Mouse (Mus musculus) midbrain, embryonic 15.5 days (tissue): ENCODE results near the gene Ube2l3. TPM values are rescaled to one million over a fixed set of nuclear protein-coding genes. Genes with fewer than 3 reads are reported as not detected.
A peak's percentile ranks its signal among the peaks of the same experiment; 100 is the strongest.

Experiments
- ATAC-seq: fragments of 200-750 bp; cut with Nextera tagmentation; replicated peaks from 2 replicates; pipeline ENCODE4 v1.8.0; 2017; ENCODE audit warnings: moderate TSS enrichment
- H3K27ac ChIP-seq: fragments of 300-500 bp; sonication (generic); 2 replicates; pipeline ENCODE4 v1.5.1; 2015; ENCODE audit warnings: mild to moderate bottlenecking, inconsistent platforms
- H3K27me3 ChIP-seq: fragments of 300-500 bp; sonication (generic); replicated peaks from 2 replicates; pipeline ENCODE4 v1.6.1; 2015; ENCODE audit warnings: inconsistent platforms
- H3K36me3 ChIP-seq: fragments of 300-500 bp; sonication (generic); replicated peaks from 2 replicates; pipeline ENCODE4 v1.6.1; 2015; ENCODE audit warnings: inconsistent platforms
- H3K4me1 ChIP-seq: fragments of 300-500 bp; sonication (generic); 2 replicates; pipeline ENCODE4 v1.6.1; 2015; ENCODE audit warnings: inconsistent platforms
- H3K4me2 ChIP-seq: fragments of 300-500 bp; sonication (generic); 2 replicates; pipeline ENCODE4 v1.6.1; 2015; ENCODE audit warnings: inconsistent platforms, mild to moderate bottlenecking, moderate library complexity
- H3K4me3 ChIP-seq: fragments of 300-500 bp; sonication (generic); 2 replicates; pipeline ENCODE4 v1.5.1; 2015; ENCODE audit warnings: mild to moderate bottlenecking, inconsistent platforms
- H3K9ac ChIP-seq: fragments of 300-500 bp; sonication (generic); 2 replicates; pipeline ENCODE4 v1.6.1; 2015; ENCODE audit warnings: mild to moderate bottlenecking, inconsistent platforms
- H3K9me3 ChIP-seq: fragments of 300-500 bp; sonication (generic); 2 replicates; pipeline ENCODE4 v1.6.1; 2016; ENCODE audit warnings: inconsistent platforms
- WGBS: fragments of 180-500 bp; shearing (Covaris S2); methylation state at CpG from one replicate; pipeline ENCODE4 v1.1.7; 2015; ENCODE audit warnings: mixed read lengths; 5-methylcytosine and 5-hydroxymethylcytosine counted together
- polyA plus RNA-seq: library from polyadenylated mRNA; unstranded; fragments of >200 nt; fragmentation: Nextera tagmentation; extraction: Ambion mirVana; gene quantifications from 2 replicates; pipeline ENCODE4 v1.2.1, GENCODE M21; 2015

The Ube2l3 gene
- polyA plus RNA-seq, 1 experiment from 2014 or later = 275 TPM

DNA sequence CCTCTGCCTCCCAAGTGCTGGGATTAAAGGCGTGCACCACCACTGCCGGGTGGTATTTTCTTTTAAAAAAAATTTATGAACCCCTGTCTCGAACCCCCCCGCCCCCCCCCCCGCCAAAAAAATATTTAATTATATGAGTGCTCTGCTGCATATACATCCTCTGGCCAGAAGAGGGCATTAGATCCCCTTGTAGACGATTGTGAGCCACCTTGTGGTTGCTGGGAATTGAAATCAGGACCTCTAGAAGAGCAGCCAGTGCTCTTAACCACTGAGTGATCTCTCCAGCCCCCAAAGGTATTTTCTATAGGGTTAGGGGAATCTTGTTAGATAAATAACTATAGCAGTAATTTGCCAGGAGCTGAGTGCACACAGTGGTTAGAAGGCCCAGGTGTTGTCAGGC is 2.5 kb upstream of the Ube2l3 start:
- Histone ChIP-seq H3K36me3 (no peaks in the 10 kb centered on the region), H3K4me3 (no peak overlapping the region), H3K4me1 (peaks cover 20% of the 10 kb centered on the region), H3K9me3 (no peaks in the 10 kb centered on the region), H3K4me2 (no peak overlapping the region), H3K9ac (no peak overlapping the region), H3K27ac (no peak overlapping the region), H3K27me3 (peaks cover 3% of the 10 kb centered on the region; the same call in 1 of the 2 replicates)
- WGBS = 2% methylated on average over 6 of the region's 6 CpGs
- no peak for ATAC-seq

- no peaks in the 10 kb centered on the region for H3K9me3 ChIP-seq
- peaks cover 16% of the 10 kb centered on the region for H3K4me1 ChIP-seq
- no peaks in the 10 kb centered on the region for H3K36me3 ChIP-seq
- 59% methylated on average over 2 of the region's 2 CpGs for WGBS
- H3K4me2 ChIP-seq = no peak overlapping the region
- no peak overlapping the region for H3K27ac ChIP-seq
- peak; percentile 61; the same call in 1 of the 2 replicates for ATAC-seq
- H3K27me3 ChIP-seq = peaks cover 3% of the 10 kb centered on the region; the same call in 1 of the 2 replicates
- H3K9ac ChIP-seq = no peak overlapping the region
- no peak overlapping the region for H3K4me3 ChIP-seq
Measured at GRCm38 (mm10) chr16:17201977-17202376, 472 bp downstream of the Ube2l3 start.

- H3K27me3 ChIP-seq = no peaks in the 10 kb centered on the region; the same call in 1 of the 2 replicates
- H3K9me3 ChIP-seq = no peaks in the 10 kb centered on the region
- no peaks in the 10 kb centered on the region for H3K36me3 ChIP-seq
- peak overlapping the region; percentile 91 for H3K9ac ChIP-seq
- H3K4me3 ChIP-seq = peak overlapping the region; percentile 85
- peak overlapping the region; percentile 71 for H3K27ac ChIP-seq
- H3K4me1 ChIP-seq = peaks cover 16% of the 10 kb centered on the region
- peak overlapping the region; percentile 75 for H3K4me2 ChIP-seq
- ATAC-seq = peak; percentile 90
- WGBS = under 1% methylated on average over 64 of the region's 72 CpGs
Measured at GRCm38 (mm10) chr16:17200953-17201707, 1.3 kb downstream of the Ube2l3 start.

GRCm38 (mm10) chr16:17200121-17200952 is 2.1 kb downstream of the Ube2l3 start:
- 11% methylated on average over 24 of the region's 24 CpGs for WGBS
- ATAC-seq = peak; percentile 5; the same call in 1 of the 2 replicates
- peak overlapping the region; percentile 85 for H3K4me3 ChIP-seq

GRCm38 (mm10) chr16:17193823-17194222 is 8.6 kb downstream of the Ube2l3 start:
- H3K4me1 ChIP-seq = no peaks in the 10 kb centered on the region
- H3K4me3 ChIP-seq = no peak overlapping the region
- WGBS = 95% methylated on average over 4 of the region's 4 CpGs
- no peak overlapping the region for H3K27ac ChIP-seq
- H3K9ac ChIP-seq = no peak overlapping the region
- no peaks in the 10 kb centered on the region; the same call in 1 of the 2 replicates for H3K36me3 ChIP-seq
- no peak for ATAC-seq
- no peaks in the 10 kb centered on the region for H3K27me3 ChIP-seq
- H3K4me2 ChIP-seq = no peak overlapping the region
- H3K9me3 ChIP-seq = no peaks in the 10 kb centered on the region

More at GRCm38 (mm10) chr16:17200121-17200952, 2.1 kb downstream of the Ube2l3 start:
- peak overlapping the region; percentile 91 for H3K9ac ChIP-seq
- H3K4me1 ChIP-seq = peaks cover 16% of the 10 kb centered on the region
- no peaks in the 10 kb centered on the region for H3K36me3 ChIP-seq
- H3K27me3 ChIP-seq = no peaks in the 10 kb centered on the region
- peak overlapping the region; percentile 75 for H3K4me2 ChIP-seq
- no peaks in the 10 kb centered on the region for H3K9me3 ChIP-seq
- H3K27ac ChIP-seq = peak overlapping the region; percentile 71; the same call in 1 of the 2 replicates

DNA sequence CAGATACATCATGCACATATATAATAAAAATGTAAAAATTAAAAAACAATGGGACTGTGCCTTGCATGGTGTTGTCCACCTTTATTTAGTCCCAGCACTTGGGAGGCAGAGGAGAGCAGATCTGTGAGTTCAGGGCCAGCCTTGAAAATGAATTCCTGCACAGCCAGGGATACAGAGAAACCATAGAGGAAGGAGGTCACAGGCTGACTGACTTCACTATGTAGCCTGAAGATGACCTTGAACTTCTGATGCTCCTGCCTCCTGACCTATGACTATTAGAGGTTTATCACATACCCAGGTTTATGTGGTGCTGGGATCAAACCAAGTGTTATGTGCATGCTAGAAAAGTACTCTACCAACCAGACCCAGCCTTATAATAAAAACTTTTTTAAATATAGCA is 17.0 kb downstream of the Ube2l3 start:
- no peak overlapping the region for H3K4me3 ChIP-seq
- H3K9me3 ChIP-seq = no peaks in the 10 kb centered on the region
- no peak overlapping the region for H3K4me2 ChIP-seq
- no peak for ATAC-seq
- no peaks in the 10 kb centered on the region for H3K4me1 ChIP-seq
- H3K27ac ChIP-seq = no peak overlapping the region
- H3K36me3 ChIP-seq = no peaks in the 10 kb centered on the region
- no peaks in the 10 kb centered on the region for H3K27me3 ChIP-seq
- H3K9ac ChIP-seq = no peak overlapping the region

- Histone ChIP-seq H3K9ac (no peak overlapping the region), H3K36me3 (no peaks in the 10 kb centered on the region), H3K4me2 (no peak overlapping the region), H3K4me1 (no peaks in the 10 kb centered on the region), H3K9me3 (no peaks in the 10 kb centered on the region), H3K4me3 (no peak overlapping the region), H3K27ac (no peak overlapping the region), H3K27me3 (no peaks in the 10 kb centered on the region)
- WGBS = 84% methylated on average over 3 of the region's 3 CpGs
- no peak for ATAC-seq
Measured at GRCm38 (mm10) chr16:17183003-17183402, 19.4 kb downstream of the Ube2l3 start.

- Histone ChIP-seq H3K36me3 (no peaks in the 10 kb centered on the region), H3K4me3 (no peak overlapping the region), H3K4me2 (no peak overlapping the region), H3K27me3 (no peaks in the 10 kb centered on the region), H3K4me1 (no peaks in the 10 kb centered on the region), H3K9me3 (no peaks in the 10 kb centered on the region), H3K9ac (no peak overlapping the region), H3K27ac (no peak overlapping the region)
- 80% methylated on average over 2 of the region's 2 CpGs for WGBS
- no peak for ATAC-seq
Measured at GRCm38 (mm10) chr16:17182136-17182535, 20.3 kb downstream of the Ube2l3 start.

GRCm38 (mm10) chr16:17181382-17181781 is 21.1 kb downstream of the Ube2l3 start:
- Histone ChIP-seq H3K4me1 (no peaks in the 10 kb centered on the region), H3K9ac (no peak overlapping the region), H3K9me3 (no peaks in the 10 kb centered on the region), H3K4me3 (no peak overlapping the region), H3K27me3 (no peaks in the 10 kb centered on the region), H3K4me2 (no peak overlapping the region), H3K36me3 (0 out of 2 replicates have a peak, but pooled peaks cover 2% of the 10 kb centered on the region), H3K27ac (no peak overlapping the region)
- ATAC-seq = no peak
- WGBS = 87% methylated on average over 4 of the region's 4 CpGs

- Histone ChIP-seq H3K27me3 (no peaks in the 10 kb centered on the region), H3K27ac (no peak overlapping the region), H3K4me1 (no peaks in the 10 kb centered on the region), H3K36me3 (peaks cover 8% of the 10 kb centered on the region; the same call in 1 of the 2 replicates), H3K4me3 (no peak overlapping the region), H3K9ac (no peak overlapping the region), H3K9me3 (no peaks in the 10 kb centered on the region), H3K4me2 (no peak overlapping the region)
- ATAC-seq = no peak
- 95% methylated on average over 3 of the region's 3 CpGs for WGBS
Measured at GRCm38 (mm10) chr16:17179706-17180105, 22.7 kb downstream of the Ube2l3 start.

DNA sequence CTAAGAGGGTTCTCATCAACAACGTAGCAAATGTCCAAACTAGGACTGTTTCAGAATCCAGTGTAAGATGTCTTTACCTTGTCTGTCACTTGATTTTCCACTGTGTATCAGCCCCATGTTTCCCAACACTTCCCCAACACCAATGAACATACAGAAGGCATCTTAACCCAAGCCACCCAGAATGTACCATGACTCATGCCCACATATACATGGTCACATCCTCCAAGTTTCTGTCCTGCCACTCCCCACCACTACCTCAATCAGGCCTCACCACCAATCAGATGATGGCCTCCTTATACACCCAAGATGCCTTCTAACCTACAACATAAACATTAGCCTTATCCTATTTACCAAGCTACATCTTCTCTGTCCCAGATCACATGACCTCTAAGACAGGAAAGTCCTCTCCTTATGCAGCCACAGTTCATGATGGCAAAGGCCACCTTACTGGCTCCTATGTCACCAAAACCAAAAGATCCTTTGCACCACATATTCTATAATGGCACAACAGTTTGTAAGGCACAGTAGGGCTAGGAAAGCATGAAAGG is 24.8 kb downstream of the Ube2l3 start:
- ATAC-seq = no peak
- Histone ChIP-seq H3K9ac (no peak overlapping the region), H3K4me2 (no peak overlapping the region), H3K27ac (no peak overlapping the region), H3K27me3 (no peaks in the 10 kb centered on the region), H3K36me3 (peaks cover 13% of the 10 kb centered on the region; the same call in 1 of the 2 replicates), H3K4me3 (no peak overlapping the region), H3K9me3 (no peaks in the 10 kb centered on the region), H3K4me1 (no peaks in the 10 kb centered on the region)
- 97% methylated on average over 1 of the region's 1 CpGs for WGBS

- Histone ChIP-seq H3K4me2 (no peak overlapping the region), H3K4me1 (no peaks in the 10 kb centered on the region), H3K27me3 (no peaks in the 10 kb centered on the region), H3K9ac (no peak overlapping the region), H3K27ac (no peak overlapping the region), H3K36me3 (peaks cover 17% of the 10 kb centered on the region; the same call in 1 of the 2 replicates), H3K4me3 (no peak overlapping the region), H3K9me3 (no peaks in the 10 kb centered on the region)
- no peak for ATAC-seq
- WGBS = 94% methylated on average over 2 of the region's 2 CpGs
Measured at GRCm38 (mm10) chr16:17175765-17176164, 26.7 kb downstream of the Ube2l3 start.
